Mouse (Mus musculus): ENCODE results near the gene Slc9c1. TPM values are rescaled to one million over a fixed set of nuclear protein-coding genes. Genes with fewer than 3 reads are reported as not detected.

Slc9c1 gene
- polyA plus RNA-seq, 1 experiment from 2014 or later: not detected

GRCm38 (mm10) chr16:45551579-45551978 lies 16.5 kb downstream of the Slc9c1 start:
- DNase-seq (ENCODE audit: low spot score): no peak
- no peak overlapping the region for H3K4me2 ChIP-seq (ENCODE audit: low read length)
- H3K27me3 ChIP-seq (replicated peaks; ENCODE audit: control insufficient read depth, insufficient read depth, low read length): no peaks in the 10 kb centered on the region
- H3K4me1 ChIP-seq (replicated peaks; ENCODE audit: control insufficient read depth, insufficient read depth, low read length): no peaks in the 10 kb centered on the region
- no peak overlapping the region for H3K4me3 ChIP-seq (ENCODE audit: low read depth, low read length)
- WGBS: 38% methylated on average over 2 of the region's 2 CpGs
- no peak overlapping the region for H3K27ac ChIP-seq (ENCODE audit: low read depth)
- no peak for ATAC-seq (replicated peaks; ENCODE audit: low FRiP score, low TSS enrichment, low read depth)
- H3K36me3 ChIP-seq (ENCODE audit: control insufficient read depth, insufficient read depth, low read length): no peaks in the 10 kb centered on the region
- H3K9ac ChIP-seq (ENCODE audit: low read length): no peak overlapping the region
- no peaks in the 10 kb centered on the region for H3K9me3 ChIP-seq (ENCODE audit: control insufficient read depth, low read length)

GRCm38 (mm10) chr16:45561747-45562146 lies 26.6 kb downstream of the Slc9c1 start:
- Histone ChIP-seq H3K4me3 (ENCODE audit: low read depth, low read length) (no peak overlapping the region), H3K9me3 (ENCODE audit: control insufficient read depth, low read length) (no peaks in the 10 kb centered on the region), H3K4me2 (ENCODE audit: low read length) (no peak overlapping the region), H3K4me1 (replicated peaks; ENCODE audit: control insufficient read depth, insufficient read depth, low read length) (no peaks in the 10 kb centered on the region), H3K9ac (ENCODE audit: low read length) (no peak overlapping the region), H3K27me3 (replicated peaks; ENCODE audit: control insufficient read depth, insufficient read depth, low read length) (no peaks in the 10 kb centered on the region), H3K27ac (ENCODE audit: low read depth) (no peak overlapping the region), H3K36me3 (ENCODE audit: control insufficient read depth, insufficient read depth, low read length) (no peaks in the 10 kb centered on the region)
- DNase-seq (ENCODE audit: low spot score): no peak
- 61% methylated on average over 3 of the region's 3 CpGs for WGBS
- ATAC-seq (replicated peaks; ENCODE audit: low FRiP score, low TSS enrichment, low read depth): no peak

DNA sequence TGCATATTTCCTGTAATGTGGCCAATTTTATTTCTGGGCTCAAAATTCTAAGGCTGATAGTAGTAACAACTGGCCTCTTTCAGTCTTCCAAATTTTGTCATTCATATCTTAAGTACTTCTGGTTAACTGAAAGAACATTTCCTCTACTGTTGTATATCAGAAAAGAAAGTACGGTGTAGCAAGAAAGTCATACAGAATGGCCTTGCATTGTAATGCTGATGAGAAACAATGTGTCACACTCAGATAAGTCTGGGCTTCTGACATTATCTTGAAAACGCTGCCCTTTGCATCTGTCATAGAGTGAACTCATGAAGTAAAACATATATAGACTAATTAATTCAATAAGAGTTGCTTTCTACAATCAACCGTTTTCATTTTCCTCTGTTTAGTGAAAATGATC lies 37.2 kb downstream of the Slc9c1 start:
- no peaks in the 10 kb centered on the region for H3K27me3 ChIP-seq (replicated peaks; ENCODE audit: control insufficient read depth, insufficient read depth, low read length)
- no peak overlapping the region for H3K27ac ChIP-seq (ENCODE audit: low read depth)
- H3K36me3 ChIP-seq (ENCODE audit: control insufficient read depth, insufficient read depth, low read length): no peaks in the 10 kb centered on the region
- WGBS: 83% methylated on average over 3 of the region's 3 CpGs
- no peaks in the 10 kb centered on the region for H3K4me1 ChIP-seq (replicated peaks; ENCODE audit: control insufficient read depth, insufficient read depth, low read length)
- no peak for ATAC-seq (replicated peaks; ENCODE audit: low FRiP score, low TSS enrichment, low read depth)
- no peak overlapping the region for H3K9ac ChIP-seq (ENCODE audit: low read length)
- H3K4me3 ChIP-seq (ENCODE audit: low read depth, low read length): no peak overlapping the region
- no peak overlapping the region for H3K4me2 ChIP-seq (ENCODE audit: low read length)
- H3K9me3 ChIP-seq (ENCODE audit: control insufficient read depth, low read length): no peaks in the 10 kb centered on the region
- DNase-seq (ENCODE audit: low spot score): no peak

DNA sequence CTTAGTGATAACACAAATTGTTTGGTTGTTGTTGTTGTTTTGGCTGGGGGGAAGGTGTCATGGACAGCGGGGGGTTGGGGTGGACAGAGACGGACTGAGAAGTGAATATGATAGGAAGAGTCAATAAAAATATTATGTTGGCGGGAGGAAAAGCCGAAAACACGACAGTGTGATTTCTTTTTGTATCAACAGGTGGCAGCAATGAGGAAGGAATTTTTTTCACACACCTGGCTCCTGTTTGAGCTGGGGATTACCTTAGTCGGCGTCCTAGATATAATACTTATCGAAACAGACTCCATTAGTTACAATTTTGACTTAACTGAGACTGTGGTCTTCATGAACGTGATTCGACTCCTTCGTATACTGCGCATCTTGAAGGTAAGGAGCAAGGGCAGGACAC lies 44.8 kb downstream of the Slc9c1 start:
- no peak overlapping the region for H3K27ac ChIP-seq (ENCODE audit: low read depth)
- no peaks in the 10 kb centered on the region for H3K9me3 ChIP-seq (ENCODE audit: control insufficient read depth, low read length)
- no peaks in the 10 kb centered on the region for H3K4me1 ChIP-seq (replicated peaks; ENCODE audit: control insufficient read depth, insufficient read depth, low read length)
- no peaks in the 10 kb centered on the region for H3K27me3 ChIP-seq (replicated peaks; ENCODE audit: control insufficient read depth, insufficient read depth, low read length)
- H3K4me2 ChIP-seq (ENCODE audit: low read length): no peak overlapping the region
- H3K9ac ChIP-seq (ENCODE audit: low read length): no peak overlapping the region
- no peak for DNase-seq (ENCODE audit: low spot score)
- H3K36me3 ChIP-seq (ENCODE audit: control insufficient read depth, insufficient read depth, low read length): no peaks in the 10 kb centered on the region
- no peak overlapping the region for H3K4me3 ChIP-seq (ENCODE audit: low read depth, low read length)
- ATAC-seq (replicated peaks; ENCODE audit: low FRiP score, low TSS enrichment, low read depth): no peak
- 57% methylated on average over 12 of the region's 12 CpGs for WGBS

GRCm38 (mm10) chr16:45582512-45582911 lies 47.4 kb downstream of the Slc9c1 start:
- no peak overlapping the region for H3K4me2 ChIP-seq (ENCODE audit: low read length)
- 30% methylated on average over 2 of the region's 2 CpGs for WGBS
- H3K27ac ChIP-seq (ENCODE audit: low read depth): no peak overlapping the region
- H3K27me3 ChIP-seq (replicated peaks; ENCODE audit: control insufficient read depth, insufficient read depth, low read length): no peaks in the 10 kb centered on the region
- no peak overlapping the region for H3K4me3 ChIP-seq (ENCODE audit: low read depth, low read length)
- DNase-seq (ENCODE audit: low spot score) (no peak), ATAC-seq (replicated peaks; ENCODE audit: low FRiP score, low TSS enrichment, low read depth) (no peak)
- H3K4me1 ChIP-seq (replicated peaks; ENCODE audit: control insufficient read depth, insufficient read depth, low read length): no peaks in the 10 kb centered on the region
- H3K36me3 ChIP-seq (ENCODE audit: control insufficient read depth, insufficient read depth, low read length): no peaks in the 10 kb centered on the region
- H3K9me3 ChIP-seq (ENCODE audit: control insufficient read depth, low read length): no peaks in the 10 kb centered on the region
- H3K9ac ChIP-seq (ENCODE audit: low read length): no peak overlapping the region

- Histone ChIP-seq H3K36me3 (ENCODE audit: control insufficient read depth, insufficient read depth, low read length) (no peaks in the 10 kb centered on the region), H3K9me3 (ENCODE audit: control insufficient read depth, low read length) (no peaks in the 10 kb centered on the region), H3K27ac (ENCODE audit: low read depth) (no peak overlapping the region), H3K4me3 (ENCODE audit: low read depth, low read length) (no peak overlapping the region), H3K9ac (ENCODE audit: low read length) (no peak overlapping the region), H3K27me3 (replicated peaks; ENCODE audit: control insufficient read depth, insufficient read depth, low read length) (no peaks in the 10 kb centered on the region), H3K4me1 (replicated peaks; ENCODE audit: control insufficient read depth, insufficient read depth, low read length) (no peaks in the 10 kb centered on the region), H3K4me2 (ENCODE audit: low read length) (no peak overlapping the region)
- ATAC-seq (replicated peaks; ENCODE audit: low FRiP score, low TSS enrichment, low read depth): no peak
- no peak for DNase-seq (ENCODE audit: low spot score)
- WGBS: 72% methylated on average over 1 of the region's 1 CpGs
These were observed 58.5 kb downstream of the Slc9c1 start for GRCm38 (mm10) chr16:45593656-45594055.

DNA sequence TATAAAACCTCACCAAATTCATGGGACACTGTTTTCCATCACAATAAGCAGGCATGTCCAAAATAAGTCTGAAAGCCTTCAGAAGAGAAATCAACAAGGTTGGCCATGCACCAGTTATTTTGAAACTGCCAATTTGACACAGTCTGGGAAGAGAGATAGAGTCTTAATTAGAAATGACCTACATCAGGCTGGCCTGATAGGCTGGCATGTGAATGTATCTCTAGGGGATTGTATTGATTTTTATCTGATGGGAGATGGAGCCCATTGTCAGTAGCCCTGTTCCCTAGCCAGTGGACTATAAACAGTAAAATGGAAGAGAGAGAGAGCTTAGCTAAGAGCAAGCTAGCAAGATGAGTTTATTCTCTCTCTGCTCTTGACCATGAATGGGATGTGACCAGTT lies 60.4 kb downstream of the Slc9c1 start:
- H3K4me3 ChIP-seq (ENCODE audit: low read depth, low read length): no peak overlapping the region
- no peak overlapping the region for H3K9ac ChIP-seq (ENCODE audit: low read length)
- no peaks in the 10 kb centered on the region for H3K9me3 ChIP-seq (ENCODE audit: control insufficient read depth, low read length)
- H3K27ac ChIP-seq (ENCODE audit: low read depth): no peak overlapping the region
- no peak overlapping the region for H3K4me2 ChIP-seq (ENCODE audit: low read length)
- no peaks in the 10 kb centered on the region for H3K36me3 ChIP-seq (ENCODE audit: control insufficient read depth, insufficient read depth, low read length)
- ATAC-seq (replicated peaks; ENCODE audit: low FRiP score, low TSS enrichment, low read depth) (no peak), DNase-seq (ENCODE audit: low spot score) (no peak)
- no peaks in the 10 kb centered on the region for H3K27me3 ChIP-seq (replicated peaks; ENCODE audit: control insufficient read depth, insufficient read depth, low read length)
- no peaks in the 10 kb centered on the region for H3K4me1 ChIP-seq (replicated peaks; ENCODE audit: control insufficient read depth, insufficient read depth, low read length)

DNA sequence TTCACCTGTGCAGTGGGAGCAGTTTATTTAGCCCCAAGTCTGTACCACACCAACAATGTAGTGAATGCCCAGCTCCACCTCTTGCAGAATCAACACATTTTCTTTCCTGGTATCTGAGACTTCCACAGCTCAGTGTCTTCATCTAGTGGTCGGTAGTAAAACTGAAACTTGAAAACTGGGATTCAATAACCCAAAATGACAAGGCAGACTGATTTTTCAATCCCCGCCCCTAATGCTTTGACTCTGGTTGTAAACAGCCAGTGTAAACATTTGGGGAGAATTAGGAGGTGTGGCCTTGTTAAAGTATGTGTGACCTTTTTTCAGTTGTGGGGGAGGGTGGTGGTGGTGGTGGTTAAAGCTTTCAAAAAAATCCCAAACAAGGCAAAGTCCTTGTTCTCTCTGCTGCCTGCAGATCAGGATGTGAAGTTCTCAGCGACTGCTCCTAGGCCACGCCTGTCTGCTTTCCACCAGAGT lies 73.4 kb downstream of the Slc9c1 start:
- DNase-seq (ENCODE audit: low spot score): no peak
- Histone ChIP-seq H3K9me3 (ENCODE audit: control insufficient read depth, low read length) (no peaks in the 10 kb centered on the region), H3K4me3 (ENCODE audit: low read depth, low read length) (no peak overlapping the region), H3K4me2 (ENCODE audit: low read length) (no peak overlapping the region), H3K27me3 (replicated peaks; ENCODE audit: control insufficient read depth, insufficient read depth, low read length) (no peaks in the 10 kb centered on the region), H3K4me1 (replicated peaks; ENCODE audit: control insufficient read depth, insufficient read depth, low read length) (no peaks in the 10 kb centered on the region), H3K27ac (ENCODE audit: low read depth) (peak overlapping the region; percentile 34; the same call in 1 of the 2 replicates), H3K36me3 (ENCODE audit: control insufficient read depth, insufficient read depth, low read length) (no peaks in the 10 kb centered on the region), H3K9ac (ENCODE audit: low read length) (no peak overlapping the region)
- WGBS: 23% methylated on average over 4 of the region's 4 CpGs
- peak; percentile 68 for ATAC-seq (replicated peaks; ENCODE audit: low FRiP score, low TSS enrichment, low read depth)

DNA sequence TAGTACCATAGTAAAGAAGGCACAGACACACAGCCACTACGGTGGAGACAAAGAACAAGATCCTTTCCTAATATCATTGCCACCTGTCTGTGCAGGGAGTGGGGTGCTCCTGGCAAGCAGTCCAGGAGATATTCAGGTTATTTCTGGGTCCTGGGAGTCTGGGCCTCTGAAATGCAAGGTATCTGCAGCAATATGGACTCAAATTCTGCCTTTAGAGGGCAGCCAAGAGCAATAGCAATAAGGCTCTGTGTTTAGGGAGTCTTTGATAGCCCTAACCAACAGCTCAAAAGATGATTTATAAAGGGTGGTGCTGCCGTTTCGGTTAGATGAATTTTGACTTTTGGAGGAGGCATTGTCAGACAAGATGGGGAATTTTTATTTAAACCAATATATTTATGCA lies 74.2 kb downstream of the Slc9c1 start:
- no peak overlapping the region for H3K4me3 ChIP-seq (ENCODE audit: low read depth, low read length)

More for the DNA sequence above, 74.2 kb downstream of the Slc9c1 start:
- Histone ChIP-seq H3K4me1 (replicated peaks; ENCODE audit: control insufficient read depth, insufficient read depth, low read length) (no peaks in the 10 kb centered on the region), H3K4me2 (ENCODE audit: low read length) (no peak overlapping the region), H3K27ac (ENCODE audit: low read depth) (peak overlapping the region; percentile 34; the same call in 1 of the 2 replicates), H3K9me3 (ENCODE audit: control insufficient read depth, low read length) (no peaks in the 10 kb centered on the region), H3K9ac (ENCODE audit: low read length) (no peak overlapping the region), H3K27me3 (replicated peaks; ENCODE audit: control insufficient read depth, insufficient read depth, low read length) (no peaks in the 10 kb centered on the region), H3K36me3 (ENCODE audit: control insufficient read depth, insufficient read depth, low read length) (no peaks in the 10 kb centered on the region)
- DNase-seq (ENCODE audit: low spot score): no peak
- ATAC-seq (replicated peaks; ENCODE audit: low FRiP score, low TSS enrichment, low read depth): no peak
- 70% methylated on average over 3 of the region's 3 CpGs for WGBS

Measured in intestine, embryonic 14.5 days (tissue).